Mouse (Mus musculus) erythroblast, embryonic 14.5 days (primary cell): ENCODE measurements around the gene Iqcc. TPM values are rescaled to one million over a fixed set of nuclear protein-coding genes. Genes with fewer than 3 reads are reported as not detected.

Experiments used
- H3K27me3 ChIP-seq: 2 replicates; pipeline ENCODE4 v1.6.1; 2012; ENCODE audit warnings: inconsistent platforms; ENCODE audit not compliant: control insufficient read depth
- H3K36me3 ChIP-seq: 2 replicates; pipeline ENCODE4 v1.6.1; 2012; ENCODE audit warnings: mild to moderate bottlenecking, inconsistent platforms; ENCODE audit not compliant: control insufficient read depth
- H3K4me1 ChIP-seq: 2 replicates; pipeline ENCODE4 v1.6.1; 2012; ENCODE audit warnings: inconsistent platforms; ENCODE audit not compliant: control insufficient read depth
- H3K4me3 ChIP-seq: replicated peaks from 2 replicates; pipeline ENCODE3; 2012; ENCODE audit warnings: moderate library complexity, mild to moderate bottlenecking, inconsistent platforms
- H3K9me3 ChIP-seq: 2 replicates; pipeline ENCODE4 v1.6.1; 2012; ENCODE audit warnings: low read length, inconsistent platforms, mixed read lengths; ENCODE audit not compliant: control insufficient read depth
- GATA1 ChIP-seq: IDR thresholded peaks from 2 replicates; pipeline ENCODE4 v1.6.1; 2012; ENCODE audit warnings: low read length, inconsistent platforms, mixed read lengths
- TAL1 ChIP-seq: IDR thresholded peaks from 3 replicates; pipeline ENCODE4 v1.6.1; 2012; ENCODE audit warnings: low read length, inconsistent platforms, mixed read lengths
- polyA plus RNA-seq: library from polyadenylated mRNA; stranded (reverse); fragments of >175 nt; gene quantifications from 2 replicates; pipeline ENCODE4 v1.2.3, GENCODE M21; 2012

Gene Iqcc
- polyA plus RNA-seq, 1 experiment: 0.09 TPM

DNA sequence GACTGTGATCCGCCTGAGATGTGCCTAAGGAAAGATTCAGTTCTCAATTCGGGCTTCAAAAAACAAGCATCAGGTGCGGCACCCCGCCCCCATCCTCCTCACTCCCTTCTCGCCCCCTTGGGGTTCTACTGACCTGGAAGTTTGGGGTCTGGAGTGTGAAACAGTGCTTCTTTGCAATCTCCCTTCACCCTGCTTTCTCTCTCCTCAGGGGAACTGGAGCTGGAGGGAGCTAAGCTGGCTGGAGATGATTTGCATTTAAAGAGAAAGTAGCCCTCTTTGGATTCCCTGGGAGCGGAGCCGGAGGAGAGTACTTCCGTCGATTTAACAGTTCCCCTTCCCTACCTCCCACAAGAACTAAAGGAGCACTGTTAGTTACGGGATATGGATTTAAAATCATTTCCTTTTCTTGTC, 4.8 kb upstream of the Iqcc start, which contains the start of gene Ccdc28b:
Gene Ccdc28b, minus strand, starts transcription at position 267 of the 411 bp plus-strand sequence.
- Histone ChIP-seq H3K4me1 (peaks cover 73% of the 10 kb centered on the region), H3K36me3 (peaks cover 41% of the 10 kb centered on the region), H3K27me3 (no peaks in the 10 kb centered on the region), H3K9me3 (no peaks in the 10 kb centered on the region), H3K4me3 (peak within 1 kb of the TSS; percentile 69)
- TF ChIP-seq TAL1: no peak
- TF ChIP-seq GATA1: no peak

DNA sequence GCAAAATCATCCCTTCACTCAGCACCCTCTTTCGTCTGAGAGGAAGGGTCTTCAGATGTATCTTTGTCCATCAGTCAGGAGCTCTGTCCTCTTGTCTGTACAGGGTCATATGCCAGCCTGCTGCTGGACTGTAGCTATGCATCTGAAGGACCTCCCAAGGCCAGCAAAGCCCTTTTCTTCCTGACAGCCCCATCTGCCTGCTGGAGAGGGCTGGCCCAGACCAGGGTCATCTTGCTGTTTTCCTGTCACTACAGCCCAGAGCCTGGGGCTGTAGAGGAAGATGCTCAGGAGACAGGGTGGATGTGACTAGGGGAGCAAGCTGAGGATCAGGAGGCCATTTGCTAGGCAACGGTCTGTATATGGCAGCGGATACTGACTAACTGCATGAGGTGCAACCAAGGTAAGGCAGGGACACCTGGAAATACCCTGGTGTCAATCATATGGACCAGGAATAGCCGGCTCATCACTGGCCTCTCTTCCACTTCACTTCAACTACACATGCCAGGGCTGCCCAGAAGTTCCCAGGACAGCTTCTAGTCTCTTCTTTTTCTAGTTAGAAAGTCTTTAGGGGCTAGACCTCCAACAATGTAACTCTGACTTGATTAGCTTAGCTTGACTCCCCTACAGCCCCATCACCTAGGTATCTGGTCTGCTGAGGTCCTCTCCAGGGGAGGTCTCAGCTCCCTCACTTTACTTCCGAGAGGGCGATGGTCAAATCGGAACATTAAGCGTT, 4.1 kb upstream of the Iqcc start:
- peaks cover 80% of the 10 kb centered on the region for H3K4me1 ChIP-seq
- TF ChIP-seq TAL1 (no peak), GATA1 (no peak)
- H3K36me3 ChIP-seq: peaks cover 34% of the 10 kb centered on the region
- H3K27me3 ChIP-seq: no peaks in the 10 kb centered on the region
- H3K9me3 ChIP-seq: no peaks in the 10 kb centered on the region
- H3K4me3 ChIP-seq: peak overlapping the region; percentile 69

DNA sequence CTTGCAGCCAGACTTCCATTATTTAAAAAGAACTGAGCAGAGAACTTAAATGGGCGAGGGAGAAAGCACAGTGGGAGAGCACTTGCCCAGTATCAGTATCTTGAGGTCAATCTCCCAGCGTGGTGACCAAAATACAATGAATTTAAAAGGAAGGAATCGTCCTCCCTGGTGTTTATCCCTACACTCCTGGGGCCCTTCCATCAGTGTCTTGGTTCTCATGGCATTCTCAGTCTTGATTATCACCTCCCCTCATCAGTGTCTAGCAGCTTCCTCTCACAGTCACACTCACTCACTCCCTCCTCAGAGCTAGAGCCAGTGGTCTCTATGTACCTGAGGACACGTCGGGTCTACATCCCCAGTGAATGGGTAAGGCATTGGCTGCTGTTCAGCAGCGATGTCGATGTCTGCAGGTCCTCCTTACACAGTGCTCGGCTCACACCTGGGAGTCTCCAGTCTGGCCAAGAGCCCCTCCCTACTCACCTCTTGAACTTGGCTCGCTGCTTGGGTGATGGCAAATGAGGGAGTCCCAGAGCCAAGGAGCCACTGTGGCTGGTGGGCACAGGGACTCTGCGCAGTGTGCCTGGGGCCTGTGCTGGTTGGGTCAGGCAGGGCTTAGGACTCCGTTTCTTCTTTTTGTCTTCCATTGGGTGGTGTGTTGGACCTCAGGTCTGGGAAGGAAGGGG, 3.4 kb upstream of the Iqcc start:
- Histone ChIP-seq H3K4me3 (peak overlapping the region; percentile 69), H3K4me1 (peaks cover 87% of the 10 kb centered on the region), H3K27me3 (no peaks in the 10 kb centered on the region), H3K9me3 (no peaks in the 10 kb centered on the region), H3K36me3 (peaks cover 30% of the 10 kb centered on the region)
- TF ChIP-seq TAL1: no peak
- 0 out of 2 replicates have a peak, but pooled peaks have one; percentile 15 for TF ChIP-seq GATA1

DNA sequence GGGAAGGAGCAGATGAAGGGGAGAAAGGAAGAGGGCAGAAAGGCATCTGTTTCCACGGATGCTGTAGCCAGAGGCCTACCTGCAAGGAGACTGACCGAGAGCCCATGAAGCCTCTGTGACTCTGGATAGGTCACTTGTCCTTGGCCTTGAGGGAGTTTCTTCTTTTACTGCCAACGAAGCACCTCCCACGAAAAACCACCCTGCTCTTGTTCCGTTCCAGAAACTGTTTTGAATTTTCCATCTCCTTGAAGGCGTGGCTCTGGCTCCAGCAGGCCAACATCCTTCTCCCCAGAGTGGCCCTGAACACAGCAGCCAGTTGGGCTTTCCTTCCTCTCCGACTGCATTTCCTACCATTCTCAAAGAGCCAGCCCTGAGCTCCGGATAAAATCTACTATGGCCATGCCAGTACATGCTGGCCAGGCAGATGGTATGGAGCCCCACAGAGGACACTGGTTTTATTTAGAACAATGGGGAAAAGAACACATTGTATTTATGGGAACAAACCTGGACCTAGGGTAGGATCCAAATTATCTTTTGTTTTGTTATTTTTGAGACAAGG, 2.5 kb upstream of the Iqcc start:
- H3K9me3 ChIP-seq: no peaks in the 10 kb centered on the region
- TF ChIP-seq TAL1: no peak
- no peak for TF ChIP-seq GATA1
- no peak overlapping the region for H3K4me3 ChIP-seq
- H3K36me3 ChIP-seq: peaks cover 30% of the 10 kb centered on the region
- H3K27me3 ChIP-seq: no peaks in the 10 kb centered on the region
- H3K4me1 ChIP-seq: peaks cover 86% of the 10 kb centered on the region

DNA sequence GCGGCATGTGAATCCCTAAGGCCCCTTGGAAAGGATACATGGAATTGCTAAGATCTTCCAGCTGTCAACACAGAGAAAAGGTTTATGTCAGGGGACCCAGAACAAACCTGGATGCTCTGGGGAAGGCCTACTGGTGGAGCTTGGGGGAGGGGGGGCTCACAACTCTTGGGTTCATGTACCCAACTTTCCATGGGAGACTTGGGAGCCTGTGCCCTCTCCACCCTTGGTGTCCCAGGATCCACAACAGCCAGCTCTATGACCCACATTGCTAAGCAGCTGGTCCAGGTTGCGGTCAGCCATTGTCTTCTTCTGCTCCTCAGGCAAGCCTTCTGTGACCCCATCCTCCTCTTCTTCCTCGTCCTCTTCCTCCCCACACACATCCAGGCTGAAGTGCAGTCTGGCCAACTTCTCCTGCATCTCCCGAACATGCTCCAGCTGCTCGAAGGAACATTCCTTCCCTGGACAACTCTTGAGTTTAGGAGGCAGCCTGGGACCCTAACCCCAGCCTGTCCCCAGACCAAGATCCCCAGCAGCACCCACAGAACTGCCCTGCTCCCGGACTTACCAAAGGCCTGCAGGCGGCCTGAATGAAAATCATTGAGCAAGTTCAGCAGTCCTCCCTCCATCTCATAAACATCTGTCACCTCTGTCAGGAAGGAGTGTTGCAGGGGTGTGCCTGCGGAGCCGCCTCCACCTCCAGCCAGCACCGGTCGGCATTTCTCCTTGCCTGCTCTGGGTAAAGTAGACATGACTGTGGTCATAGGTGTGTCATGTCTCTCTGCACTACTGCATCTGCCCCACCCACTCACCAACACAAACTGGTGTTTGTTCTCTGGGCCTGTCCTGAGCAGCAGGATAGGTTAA, 1.8 kb upstream of the Iqcc start:
- TF ChIP-seq TAL1 (no peak), GATA1 (no peak)
- H3K36me3 ChIP-seq: peaks cover 29% of the 10 kb centered on the region
- H3K4me1 ChIP-seq: peaks cover 80% of the 10 kb centered on the region
- no peak overlapping the region for H3K4me3 ChIP-seq
- no peaks in the 10 kb centered on the region for H3K9me3 ChIP-seq
- H3K27me3 ChIP-seq: no peaks in the 10 kb centered on the region

GRCm38 (mm10) chr4:129618031-129618430, 868 bp downstream of the Iqcc start:
- Histone ChIP-seq H3K9me3 (no peaks in the 10 kb centered on the region), H3K4me3 (peak overlapping the region; percentile 73), H3K4me1 (peaks cover 57% of the 10 kb centered on the region), H3K36me3 (peaks cover 31% of the 10 kb centered on the region), H3K27me3 (no peaks in the 10 kb centered on the region)
- TF ChIP-seq GATA1 (no peak), TAL1 (no peak)

- Histone ChIP-seq H3K36me3 (peaks cover 32% of the 10 kb centered on the region), H3K9me3 (no peaks in the 10 kb centered on the region), H3K27me3 (no peaks in the 10 kb centered on the region), H3K4me3 (no peak overlapping the region), H3K4me1 (peaks cover 48% of the 10 kb centered on the region)
- no peak for TF ChIP-seq GATA1
- no peak for TF ChIP-seq TAL1
Measured at GRCm38 (mm10) chr4:129617121-129617641, 1.7 kb downstream of the Iqcc start.

- Histone ChIP-seq H3K27me3 (no peaks in the 10 kb centered on the region), H3K9me3 (no peaks in the 10 kb centered on the region), H3K4me3 (no peak overlapping the region), H3K36me3 (peaks cover 37% of the 10 kb centered on the region), H3K4me1 (peaks cover 43% of the 10 kb centered on the region)
- TF ChIP-seq TAL1 (no peak), GATA1 (no peak)
Measured at GRCm38 (mm10) chr4:129616631-129617030, 2.3 kb downstream of the Iqcc start.
